Mouse (Mus musculus) embryonic fibroblast, embryonic 13.5 days (primary cell): ENCODE data around the gene Cabp4.

Source experiments
- CTCF ChIP-seq: IDR thresholded peaks from 2 replicates; pipeline ENCODE4 v1.5.1; 2011; ENCODE audit warnings: mild to moderate bottlenecking, control low read depth, low read length, moderate library complexity, borderline replicate concordance; ENCODE audit not compliant: insufficient read depth
- POLR2A ChIP-seq: IDR thresholded peaks from 2 replicates; pipeline ENCODE4 v1.6.1; 2011; ENCODE audit warnings: low read depth, mild to moderate bottlenecking, control low read depth, low read length, moderate library complexity

- TF ChIP-seq CTCF: no peak
- no peak for TF ChIP-seq POLR2A
Observed at GRCm38 (mm10) chr19:4181892-4182291, 38.1 kb upstream of the Cabp4 start.
